Mouse (Mus musculus) brain, embryonic 14.5 days (tissue): Measurements from ENCODE around the gene Fnbp1l.

Experiments
- CTCF ChIP-seq: fragments of 200-500 bp; IDR thresholded peaks from 2 replicates; pipeline ENCODE4 v1.5.1; 2012; ENCODE audit warnings: inconsistent platforms, mild to moderate bottlenecking, moderate library complexity, borderline replicate concordance; ENCODE audit not compliant: insufficient read depth, insufficient read length; ENCODE audit errors: extremely low read depth
- POLR2A ChIP-seq: fragments of 200-500 bp; IDR thresholded peaks from 2 replicates; pipeline ENCODE4 v1.6.1; 2012; ENCODE audit warnings: mild to moderate bottlenecking, inconsistent platforms, borderline replicate concordance; ENCODE audit not compliant: poor library complexity, insufficient read depth, insufficient read length, severe bottlenecking; ENCODE audit errors: extremely low read depth

DNA sequence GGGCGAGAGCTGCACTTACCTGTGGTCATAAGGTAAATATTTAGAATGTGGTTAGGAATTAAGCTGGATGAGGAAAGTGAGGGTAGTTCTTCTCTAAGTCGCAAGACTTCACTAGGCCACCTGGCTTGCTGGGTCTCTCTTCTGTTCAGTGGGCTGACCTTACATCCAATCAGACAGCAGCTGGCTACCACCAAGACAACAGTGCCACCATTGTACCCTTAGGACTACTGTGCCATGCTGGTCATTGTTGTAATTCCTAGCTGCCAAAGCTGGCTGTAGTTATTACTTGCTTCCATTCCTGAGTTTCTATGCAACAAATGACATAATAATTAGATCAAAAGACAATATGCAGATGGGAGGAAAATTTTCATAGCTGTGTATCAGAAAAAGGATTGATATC lies 41.3 kb upstream of the Fnbp1l start:
- TF ChIP-seq CTCF (no peak), POLR2A (no peak)
